Mouse (Mus musculus) brain, embryonic 14.5 days (tissue): ENCODE results near the gene Ntf5.

ENCODE experiments used
- CTCF ChIP-seq: fragments of 200-500 bp; IDR thresholded peaks from 2 replicates; pipeline ENCODE4 v1.5.1; 2012; ENCODE audit warnings: inconsistent platforms, mild to moderate bottlenecking, moderate library complexity, borderline replicate concordance; ENCODE audit not compliant: insufficient read depth, insufficient read length; ENCODE audit errors: extremely low read depth
- POLR2A ChIP-seq: fragments of 200-500 bp; IDR thresholded peaks from 2 replicates; pipeline ENCODE4 v1.6.1; 2012; ENCODE audit warnings: mild to moderate bottlenecking, inconsistent platforms, borderline replicate concordance; ENCODE audit not compliant: poor library complexity, insufficient read depth, insufficient read length, severe bottlenecking; ENCODE audit errors: extremely low read depth

DNA sequence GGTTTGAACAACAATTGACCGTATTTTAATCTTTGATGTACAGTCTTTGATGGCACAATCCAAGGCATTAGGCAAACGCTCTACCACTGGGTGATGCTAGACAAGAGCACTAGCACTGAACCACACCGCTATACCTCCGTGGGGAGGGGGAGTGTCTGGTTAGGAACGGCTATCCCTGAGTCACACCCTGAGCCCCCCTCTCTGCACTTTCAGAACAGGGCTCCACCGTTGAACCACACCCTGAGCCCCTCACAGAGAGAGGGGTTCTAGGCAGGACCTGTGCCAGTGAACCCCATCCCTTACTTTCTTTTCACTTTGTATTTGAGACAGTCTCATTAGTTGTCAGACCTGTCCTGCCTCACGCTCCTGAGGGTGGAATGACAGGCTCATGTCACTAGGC is 5.1 kb upstream of the Ntf5 start:
- TF ChIP-seq POLR2A: no peak
- no peak for TF ChIP-seq CTCF
